Mouse (Mus musculus): Measurements from ENCODE around the gene Strn3.

GRCm38 (mm10) chr12:51561416-51561815, 130.3 kb downstream of the Strn3 start:
- TF ChIP-seq CTCF (IDR thresholded peaks at IDR 0.05; ENCODE audit: borderline replicate concordance, control insufficient read depth, extremely low read depth, insufficient read depth, low read length, poor library complexity) (no peak), POLR2A (IDR thresholded peaks at IDR 0.05; ENCODE audit: control insufficient read depth, extremely low read depth, insufficient read depth, low read length, poor library complexity) (no peak)

Measured in thymus, adult 2 months (tissue).